Mouse (Mus musculus) thymus, adult 2 months (tissue): ENCODE measurements around the gene Klk1b4. TPM values are rescaled to one million over a fixed set of nuclear protein-coding genes. Genes with fewer than 3 reads are reported as not detected.
"Not testable (repeated sequence)": the region's sequence is repeated elsewhere in the genome, so short reads cannot be mapped to it uniquely, and the experiment has no call there.

ENCODE experiments used
- DNase-seq: peaks from one replicate; pipeline ENCODE4 v3.0.0; 2021
- H3K27ac ChIP-seq: fragments of 200-500 bp; 2 replicates; pipeline ENCODE4 v1.5.1; 2012; ENCODE audit warnings: low read length, control low read depth; ENCODE audit not compliant: control insufficient read depth, insufficient read depth
- H3K27me3 ChIP-seq: fragments of 200-500 bp; 2 replicates; pipeline ENCODE4 v1.6.1; 2012; ENCODE audit warnings: mild to moderate bottlenecking, low read length, moderate library complexity, mixed read lengths; ENCODE audit not compliant: control insufficient read depth, insufficient read depth
- H3K36me3 ChIP-seq: fragments of 200-500 bp; 2 replicates; pipeline ENCODE4 v1.6.1; 2012; ENCODE audit warnings: mild to moderate bottlenecking, low read length, moderate library complexity; ENCODE audit not compliant: control insufficient read depth, insufficient read depth
- H3K4me1 ChIP-seq: fragments of 200-500 bp; replicated peaks from 2 replicates; pipeline ENCODE4 v1.6.1; 2012; ENCODE audit warnings: low read length; ENCODE audit not compliant: control insufficient read depth, insufficient read depth
- H3K4me3 ChIP-seq: fragments of 200-500 bp; 2 replicates; pipeline ENCODE4 v1.5.1; 2012; ENCODE audit warnings: mild to moderate bottlenecking, low read length, control low read depth, moderate library complexity; ENCODE audit not compliant: control insufficient read depth, insufficient read depth
- CTCF ChIP-seq: fragments of 200-500 bp; IDR thresholded peaks from 2 replicates; pipeline ENCODE4 v1.5.1; 2012; ENCODE audit warnings: mild to moderate bottlenecking, control low read depth, low read length, moderate library complexity, borderline replicate concordance; ENCODE audit not compliant: control insufficient read depth, poor library complexity, insufficient read depth; ENCODE audit errors: extremely low read depth
- POLR2A ChIP-seq: fragments of 200-500 bp; IDR thresholded peaks from 2 replicates; pipeline ENCODE4 v1.6.1; 2012; ENCODE audit warnings: mild to moderate bottlenecking, low read length, control low read depth, moderate library complexity; ENCODE audit not compliant: control insufficient read depth, poor library complexity, insufficient read depth; ENCODE audit errors: extremely low read depth
- WGBS: fragments of 180-500 bp; shearing (Covaris S2); methylation state at CpG from one replicate; pipeline ENCODE4 v1.1.7; 2018; 5-methylcytosine and 5-hydroxymethylcytosine counted together
- polyA plus RNA-seq: library from polyadenylated mRNA; depleted of rRNA; stranded (reverse); fragments of >200 nt; gene quantifications from 2 replicates; pipeline ENCODE4 v1.2.3, GENCODE M21; 2012

The Klk1b4 gene
- polyA plus RNA-seq, 1 experiment: 1.7 TPM

- no peak for DNase-seq
- WGBS: 96% methylated on average over 1 of the region's 1 CpGs
- TF ChIP-seq POLR2A: no peak
- TF ChIP-seq CTCF: no peak
- Histone ChIP-seq H3K36me3 (no peaks in the 10 kb centered on the region), H3K27me3 (no peaks in the 10 kb centered on the region), H3K27ac (no peak within 1 kb of the TSS), H3K4me3 (no peak within 1 kb of the TSS), H3K4me1 (no peaks in the 10 kb centered on the region)
Observed at GRCm38 (mm10) chr7:44215645-44216044, 8.4 kb downstream of the Klk1b4 start, which contains the start of gene Klk1b5. Gene Klk1b5 (plus strand): TSS chr7:44215945.

GRCm38 (mm10) chr7:44221601-44222000 is 14.4 kb downstream of the Klk1b4 start:
- not testable (repeated sequence) for H3K27me3 ChIP-seq, H3K4me1 ChIP-seq, DNase-seq, H3K4me3 ChIP-seq, H3K36me3 ChIP-seq, H3K27ac ChIP-seq
- WGBS: 71% methylated on average over 10 of the region's 10 CpGs

- H3K27ac ChIP-seq, DNase-seq, H3K4me3 ChIP-seq, H3K4me1 ChIP-seq, H3K27me3 ChIP-seq, H3K36me3 ChIP-seq: not testable (repeated sequence)
- WGBS: 81% methylated on average over 6 of the region's 6 CpGs
Observed at GRCm38 (mm10) chr7:44222335-44222734, 15.1 kb downstream of the Klk1b4 start.

GRCm38 (mm10) chr7:44225076-44225475 is 17.8 kb downstream of the Klk1b4 start, which contains the start of gene Klk1:
Gene Klk1 (plus strand): TSS chr7:44225360.
- no peaks in the 10 kb centered on the region for H3K4me1 ChIP-seq
- no peaks in the 10 kb centered on the region for H3K36me3 ChIP-seq
- TF ChIP-seq CTCF (no peak), POLR2A (no peak)
- H3K27ac ChIP-seq: no peak within 1 kb of the TSS
- 40% methylated on average over 1 of the region's 1 CpGs for WGBS
- H3K27me3 ChIP-seq: no peaks in the 10 kb centered on the region
- no peak within 1 kb of the TSS for H3K4me3 ChIP-seq
- no peak for DNase-seq

- H3K27ac ChIP-seq: no peak within 1 kb of the TSS
- no peaks in the 10 kb centered on the region for H3K36me3 ChIP-seq
- DNase-seq: no peak
- TF ChIP-seq CTCF: no peak
- no peak for TF ChIP-seq POLR2A
- no peaks in the 10 kb centered on the region for H3K27me3 ChIP-seq
- H3K4me3 ChIP-seq: no peak within 1 kb of the TSS
- 82% methylated on average over 3 of the region's 3 CpGs for WGBS
- H3K4me1 ChIP-seq: no peaks in the 10 kb centered on the region
Observed at GRCm38 (mm10) chr7:44235909-44236308, 28.7 kb downstream of the Klk1b4 start, which contains the start of gene Gm36864. Gene Gm36864 (plus strand): TSS chr7:44236177.

GRCm38 (mm10) chr7:44239913-44240312 is 32.7 kb downstream of the Klk1b4 start:
- Histone ChIP-seq H3K27me3 (no peaks in the 10 kb centered on the region), H3K27ac (no peak overlapping the region), H3K36me3 (no peaks in the 10 kb centered on the region), H3K4me1 (no peaks in the 10 kb centered on the region), H3K4me3 (no peak overlapping the region)
- no peak for DNase-seq
- WGBS: 44% methylated on average over 2 of the region's 2 CpGs
- TF ChIP-seq POLR2A (no peak), CTCF (no peak)

- no peak for DNase-seq
- Histone ChIP-seq H3K4me1 (peaks cover 4% of the 10 kb centered on the region; the same call in 1 of the 2 replicates), H3K27me3 (no peaks in the 10 kb centered on the region), H3K36me3 (no peaks in the 10 kb centered on the region), H3K4me3 (no peak overlapping the region), H3K27ac (no peak overlapping the region)
- TF ChIP-seq CTCF (no peak), POLR2A (no peak)
- WGBS: 63% methylated on average over 1 of the region's 1 CpGs
Observed at GRCm38 (mm10) chr7:44240712-44241111, 33.5 kb downstream of the Klk1b4 start.
